22 mouse cellular contexts compared by ENCODE assay signal in the genomic region with DNA sequence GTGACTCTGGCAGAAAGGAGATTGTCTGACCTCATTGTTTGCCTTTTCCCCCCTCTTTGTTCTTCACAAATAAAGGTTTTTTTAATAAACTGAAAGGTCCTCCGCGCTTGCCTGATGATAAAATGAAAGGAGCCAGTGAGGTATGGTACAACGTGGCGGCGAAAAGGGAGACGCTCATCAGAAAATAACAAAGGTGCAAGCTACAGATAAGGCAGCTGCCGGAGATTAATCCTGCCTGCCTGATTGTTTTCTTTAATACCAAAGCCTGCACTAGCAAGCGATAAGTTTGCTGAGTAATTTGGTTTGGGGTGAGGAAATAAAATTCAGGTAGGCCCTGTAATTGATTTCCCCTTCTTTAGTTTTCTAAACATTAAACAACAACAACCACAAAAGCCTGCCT.
A peak's percentile ranks its signal among the peaks of the same experiment; 100 is the strongest.
DNase-seq lines count a peak whose midpoint lies in the region; ATAC-seq and TF ChIP-seq lines count a peak whose summit lies in the region.
"Had no signal": no experiment of that assay in that cellular context is flagged by ENCODE, and none has a peak within 500 bp of the region (broad histone marks: within the 10 kb centered on the region; RNA-seq: fewer than 3 reads in every experiment).

No protein-coding gene starts in this region.

- peaks cover 6% of the 10 kb centered on the region; the same call in 1 of the 2 replicates for H3K27me3 ChIP-seq in forebrain, embryonic 10.5 days (ENCODE audit: poor library complexity, severe bottlenecking)
- no peaks in the 10 kb centered on the region for H3K27me3 ChIP-seq in forebrain, embryonic 13.5 days
- H3K27me3 ChIP-seq in hindbrain, embryonic 15.5 days, result no peaks in the 10 kb centered on the region
- H3K27me3 ChIP-seq in hindbrain, postnatal 0 days (ENCODE audit: insufficient read depth, low read length), result no peaks in the 10 kb centered on the region
- no peaks in the 10 kb centered on the region for H3K27me3 ChIP-seq in midbrain, embryonic 15.5 days (replicated peaks)
- H3K27me3 ChIP-seq: kidney, embryonic 15.5 days; liver, embryonic 15.5 days; neural tube, embryonic 12.5 days had no signal

- no peaks in the 10 kb centered on the region for H3K36me3 ChIP-seq in forebrain, embryonic 10.5 days (replicated peaks)
- H3K36me3 ChIP-seq in forebrain, embryonic 13.5 days (ENCODE audit: poor library complexity, severe bottlenecking), result no peaks in the 10 kb centered on the region
- H3K36me3 ChIP-seq in hindbrain, embryonic 15.5 days, result no peaks in the 10 kb centered on the region
- no peaks in the 10 kb centered on the region for H3K36me3 ChIP-seq in hindbrain, postnatal 0 days (ENCODE audit: insufficient read depth, low read length)
- H3K36me3 ChIP-seq in midbrain, embryonic 15.5 days (replicated peaks), result no peaks in the 10 kb centered on the region
- H3K36me3 ChIP-seq: embryonic facial prominence, embryonic 12.5 days; G1E; kidney, embryonic 15.5 days; liver, embryonic 15.5 days; neural tube, embryonic 12.5 days had no signal

- no peak for DNase-seq in forebrain, embryonic 10.5 days (ENCODE audit: extremely low spot score, low spot score)
- DNase-seq in hindbrain, postnatal 0 days (ENCODE audit: low spot score), result no peak
- DNase-seq in c-Kit-positive CD71-positive TER-119-positive erythroid progenitor cells, embryonic 14.5 days (ENCODE audit: low spot score), result peak; percentile 6
- DNase-seq in Muller cell, postnatal 12 days (ENCODE audit: inconsistent ontology term), result no peak
- DNase-seq in yolk sac, embryonic 10.5 days (ENCODE audit: low spot score), result no peak
- DNase-seq: adrenal gland, adult 8-10 months; cerebellum, adult 18-20 months; gastrocnemius, postnatal 14 days; layer of hippocampus, postnatal 36 days; lung, postnatal 14 days; right cerebral cortex, postnatal 14 days; thymus, postnatal 25 days had no signal

- no peak overlapping the region for H3K4me2 ChIP-seq in forebrain, embryonic 13.5 days
- no peak overlapping the region for H3K4me2 ChIP-seq in hindbrain, embryonic 15.5 days
- H3K4me2 ChIP-seq in hindbrain, postnatal 0 days (ENCODE audit: low read depth, low read length), result no peak overlapping the region
- H3K4me2 ChIP-seq in midbrain, embryonic 15.5 days, result no peak overlapping the region
- H3K4me2 ChIP-seq: embryonic facial prominence, embryonic 12.5 days; kidney, embryonic 15.5 days; liver, embryonic 15.5 days; neural tube, embryonic 12.5 days had no signal

- no peak overlapping the region for H3K9ac ChIP-seq in forebrain, embryonic 13.5 days
- no peak overlapping the region for H3K9ac ChIP-seq in hindbrain, embryonic 15.5 days
- H3K9ac ChIP-seq in hindbrain, postnatal 0 days (replicated peaks; ENCODE audit: low read length), result no peak overlapping the region
- no peak overlapping the region for H3K9ac ChIP-seq in midbrain, embryonic 15.5 days
- H3K9ac ChIP-seq: embryonic facial prominence, embryonic 12.5 days; kidney, embryonic 15.5 days; liver, embryonic 15.5 days; neural tube, embryonic 12.5 days had no signal

- H3K4me3 ChIP-seq in forebrain, embryonic 10.5 days, result no peak overlapping the region
- H3K4me3 ChIP-seq in forebrain, embryonic 13.5 days, result no peak overlapping the region
- no peak overlapping the region for H3K4me3 ChIP-seq in hindbrain, embryonic 15.5 days
- no peak overlapping the region for H3K4me3 ChIP-seq in hindbrain, postnatal 0 days (ENCODE audit: low read length)
- no peak overlapping the region for H3K4me3 ChIP-seq in midbrain, embryonic 15.5 days
- H3K4me3 ChIP-seq: embryonic facial prominence, embryonic 12.5 days; kidney, embryonic 15.5 days; liver, embryonic 15.5 days; neural tube, embryonic 12.5 days had no signal

- no peak for ATAC-seq in forebrain, embryonic 13.5 days
- ATAC-seq in hindbrain, embryonic 15.5 days (ENCODE audit: low FRiP score, low read depth), result no peak
- ATAC-seq in hindbrain, postnatal 0 days, result no peak
- ATAC-seq in midbrain, embryonic 15.5 days (replicated peaks), result peak; percentile 71; the same call in 1 of the 2 replicates
- ATAC-seq: CD4-positive, CD25-positive, alpha-beta regulatory T cell, adult 4 months; intestine, embryonic 16.5 days had no signal

- peaks cover 16% of the 10 kb centered on the region for H3K4me1 ChIP-seq in forebrain, embryonic 10.5 days
- H3K4me1 ChIP-seq in forebrain, embryonic 13.5 days, result peaks cover 10% of the 10 kb centered on the region; the same call in 1 of the 2 replicates
- peaks cover 4% of the 10 kb centered on the region; the same call in 1 of the 2 replicates for H3K4me1 ChIP-seq in hindbrain, embryonic 15.5 days (replicated peaks)
- H3K4me1 ChIP-seq in hindbrain, postnatal 0 days (ENCODE audit: insufficient read depth, low read length), result no peaks in the 10 kb centered on the region
- H3K4me1 ChIP-seq in midbrain, embryonic 15.5 days, result peaks cover 10% of the 10 kb centered on the region
- H3K4me1 ChIP-seq: embryonic facial prominence, embryonic 12.5 days; kidney, embryonic 15.5 days; liver, embryonic 15.5 days; neural tube, embryonic 12.5 days had no signal

- H3K27ac ChIP-seq in forebrain, embryonic 10.5 days, result peak overlapping the region; percentile 20
- H3K27ac ChIP-seq in forebrain, embryonic 13.5 days, result no peak overlapping the region
- peak overlapping the region; percentile 60 for H3K27ac ChIP-seq in hindbrain, embryonic 15.5 days (replicated peaks)
- no peak overlapping the region; the same call in 1 of the 2 replicates for H3K27ac ChIP-seq in hindbrain, postnatal 0 days
- peak overlapping the region; percentile 63 for H3K27ac ChIP-seq in midbrain, embryonic 15.5 days
- H3K27ac ChIP-seq: embryonic facial prominence, embryonic 12.5 days; kidney, embryonic 15.5 days; liver, embryonic 15.5 days; neural tube, embryonic 12.5 days had no signal

- TF ChIP-seq CTCF in hindbrain, postnatal 0 days (IDR thresholded peaks at IDR 0.05; ENCODE audit: low read depth), result no peak

- 36% methylated on average over 8 of the region's 8 CpGs for WGBS in forebrain, embryonic 10.5 days
- WGBS in forebrain, embryonic 13.5 days, result 11% methylated on average over 8 of the region's 8 CpGs
- WGBS in hindbrain, embryonic 15.5 days, result 36% methylated on average over 8 of the region's 8 CpGs
- 43% methylated on average over 8 of the region's 8 CpGs for WGBS in hindbrain, postnatal 0 days
- WGBS in midbrain, embryonic 15.5 days, result 19% methylated on average over 8 of the region's 8 CpGs

- H3K9me3 ChIP-seq in forebrain, embryonic 10.5 days, result no peaks in the 10 kb centered on the region
- H3K9me3 ChIP-seq in forebrain, embryonic 13.5 days (replicated peaks), result no peaks in the 10 kb centered on the region
- no peaks in the 10 kb centered on the region for H3K9me3 ChIP-seq in hindbrain, embryonic 15.5 days
- H3K9me3 ChIP-seq in hindbrain, postnatal 0 days (ENCODE audit: low read length), result no peaks in the 10 kb centered on the region
- no peaks in the 10 kb centered on the region for H3K9me3 ChIP-seq in midbrain, embryonic 15.5 days
- H3K9me3 ChIP-seq: embryonic facial prominence, embryonic 12.5 days; kidney, embryonic 15.5 days; liver, embryonic 15.5 days; neural tube, embryonic 12.5 days had no signal

Comparison
In these comparisons a context has a peak if more than half of its experiments do, and no peak if none do; other contexts are left out.
1. H3K27ac ChIP-seq: peak in forebrain, embryonic 10.5 days (single experiment), hindbrain, embryonic 15.5 days (single experiment) and midbrain, embryonic 15.5 days (single experiment); none in forebrain, embryonic 13.5 days (single experiment) and hindbrain, postnatal 0 days (single experiment).